Mouse (Mus musculus) embryonic facial prominence, embryonic 14.5 days (tissue): Measurements from ENCODE around the gene Palld. TPM values are rescaled to one million over a fixed set of nuclear protein-coding genes. Genes with fewer than 3 reads are reported as not detected.

Experiments used
- ATAC-seq: fragments of 200-750 bp; cut with Nextera tagmentation; 2 replicates; pipeline ENCODE4 v1.8.0; 2017; ENCODE audit warnings: low read depth, moderate number of reproducible peaks, moderate TSS enrichment
- DNase-seq: peaks from one replicate; pipeline ENCODE4 v3.0.0-alpha.2; 2015; ENCODE audit warnings: low spot score
- H3K27ac ChIP-seq: fragments of 300-500 bp; sonication (generic); replicated peaks from 2 replicates; pipeline ENCODE4 v1.5.1; 2014; ENCODE audit warnings: low read depth, mild to moderate bottlenecking, low read length, moderate library complexity
- H3K27me3 ChIP-seq: fragments of 300-500 bp; sonication (generic); replicated peaks from 2 replicates; pipeline ENCODE4 v1.6.1; 2014; ENCODE audit warnings: low read length; ENCODE audit not compliant: control insufficient read depth, insufficient read depth
- H3K36me3 ChIP-seq: fragments of 300-500 bp; sonication (generic); 2 replicates; pipeline ENCODE4 v1.6.1; 2014; ENCODE audit warnings: low read length, mixed read lengths; ENCODE audit not compliant: control insufficient read depth, insufficient read depth
- H3K4me1 ChIP-seq: fragments of 300-500 bp; sonication (generic); 2 replicates; pipeline ENCODE4 v1.6.1; 2014; ENCODE audit warnings: antibody characterized with exemption, low read length; ENCODE audit not compliant: control insufficient read depth, insufficient read depth
- H3K4me2 ChIP-seq: fragments of 300-500 bp; sonication (generic); 2 replicates; pipeline ENCODE4 v1.6.1; 2014; ENCODE audit warnings: low read depth, mild to moderate bottlenecking, low read length, moderate library complexity, mixed read lengths
- H3K4me3 ChIP-seq: fragments of 300-500 bp; sonication (generic); 2 replicates; pipeline ENCODE4 v1.5.1; 2014; ENCODE audit warnings: low read depth, mild to moderate bottlenecking, low read length
- H3K9ac ChIP-seq: fragments of 300-500 bp; sonication (generic); 2 replicates; pipeline ENCODE4 v1.6.1; 2014; ENCODE audit warnings: low read depth, mild to moderate bottlenecking, low read length, moderate library complexity, mixed read lengths
- H3K9me3 ChIP-seq: fragments of 300-500 bp; sonication (generic); 2 replicates; pipeline ENCODE4 v1.6.1; 2016; ENCODE audit warnings: low read length; ENCODE audit not compliant: control insufficient read depth
- WGBS: fragments of 180-500 bp; shearing (Covaris S2); extraction: QIAGEN DNeasy Blood & Tissue Kit; methylation state at CpG from one replicate; pipeline ENCODE4 v1.1.7; 2014; 5-methylcytosine and 5-hydroxymethylcytosine counted together
- polyA plus RNA-seq: library from polyadenylated mRNA; unstranded; fragments of >200 nt; fragmentation: Nextera tagmentation; extraction: Ambion mirVana; gene quantifications from 2 replicates; pipeline ENCODE4 v1.2.1, GENCODE M21; 2014

The Palld gene
- polyA plus RNA-seq, 1 experiment from 2014 or later: 96.3 TPM

GRCm38 (mm10) chr8:61776560-61776959 lies 125.9 kb downstream of the Palld start:
- WGBS: 29% methylated on average over 9 of the region's 9 CpGs
- peaks cover 16% of the 10 kb centered on the region for H3K4me1 ChIP-seq
- H3K9ac ChIP-seq: 0 out of 2 replicates have a peak overlapping the region, but pooled peaks have one; percentile 6
- no peaks in the 10 kb centered on the region for H3K27me3 ChIP-seq
- peak; percentile 33 for ATAC-seq
- DNase-seq: peak; percentile 67
- H3K4me3 ChIP-seq: no peak overlapping the region
- peak overlapping the region; percentile 6 for H3K27ac ChIP-seq
- no peaks in the 10 kb centered on the region for H3K36me3 ChIP-seq
- H3K4me2 ChIP-seq: peak overlapping the region; percentile 17
- no peaks in the 10 kb centered on the region for H3K9me3 ChIP-seq

GRCm38 (mm10) chr8:61775936-61776335 lies 126.6 kb downstream of the Palld start:
- Histone ChIP-seq H3K4me3 (no peak overlapping the region), H3K4me2 (no peak overlapping the region), H3K9me3 (no peaks in the 10 kb centered on the region), H3K27me3 (no peaks in the 10 kb centered on the region), H3K4me1 (peaks cover 16% of the 10 kb centered on the region), H3K36me3 (no peaks in the 10 kb centered on the region), H3K27ac (peak overlapping the region; percentile 6), H3K9ac (no peak overlapping the region)
- ATAC-seq: 0 out of 2 replicates have a peak, but pooled peaks have one; percentile 30
- peak; percentile 82 for DNase-seq
- 22% methylated on average over 6 of the region's 6 CpGs for WGBS

- DNase-seq: no peak
- peaks cover 20% of the 10 kb centered on the region for H3K4me1 ChIP-seq
- H3K9me3 ChIP-seq: no peaks in the 10 kb centered on the region
- no peak overlapping the region for H3K4me2 ChIP-seq
- H3K27me3 ChIP-seq: no peaks in the 10 kb centered on the region
- no peak overlapping the region for H3K9ac ChIP-seq
- H3K27ac ChIP-seq: no peak overlapping the region
- 91% methylated on average over 5 of the region's 5 CpGs for WGBS
- no peak overlapping the region for H3K4me3 ChIP-seq
- ATAC-seq: no peak
- no peaks in the 10 kb centered on the region for H3K36me3 ChIP-seq
These were observed 128.3 kb downstream of the Palld start for GRCm38 (mm10) chr8:61774161-61774560.

DNA sequence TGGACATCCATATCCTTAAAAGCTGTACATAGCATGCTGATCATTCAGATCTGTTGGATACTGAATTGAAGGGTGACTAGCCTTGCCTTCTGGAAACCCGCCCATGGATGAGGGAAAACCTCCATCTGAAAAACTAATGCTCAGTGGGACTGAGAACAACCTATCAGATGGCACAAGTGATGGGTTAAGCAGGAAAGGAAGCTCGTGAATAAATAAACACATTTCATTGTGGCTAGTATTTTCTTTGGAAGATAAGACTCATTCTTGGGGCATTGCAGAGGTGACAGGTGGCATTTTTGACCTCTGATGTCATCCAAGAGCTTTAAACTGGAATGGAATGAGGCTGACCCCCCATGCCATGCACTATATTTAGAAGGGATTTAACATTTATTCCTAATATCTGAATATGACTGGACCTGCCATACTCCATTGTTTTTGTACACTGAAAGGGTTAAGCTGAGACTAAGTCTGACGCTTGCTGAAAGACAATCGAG lies 128.8 kb downstream of the Palld start:
- no peak overlapping the region for H3K4me3 ChIP-seq
- no peak overlapping the region for H3K27ac ChIP-seq
- ATAC-seq: no peak
- H3K4me2 ChIP-seq: no peak overlapping the region
- WGBS: 52% methylated on average over 4 of the region's 4 CpGs
- no peaks in the 10 kb centered on the region for H3K9me3 ChIP-seq
- peaks cover 21% of the 10 kb centered on the region for H3K4me1 ChIP-seq
- H3K36me3 ChIP-seq: no peaks in the 10 kb centered on the region
- no peak overlapping the region for H3K9ac ChIP-seq
- H3K27me3 ChIP-seq: no peaks in the 10 kb centered on the region
- DNase-seq: no peak

DNA sequence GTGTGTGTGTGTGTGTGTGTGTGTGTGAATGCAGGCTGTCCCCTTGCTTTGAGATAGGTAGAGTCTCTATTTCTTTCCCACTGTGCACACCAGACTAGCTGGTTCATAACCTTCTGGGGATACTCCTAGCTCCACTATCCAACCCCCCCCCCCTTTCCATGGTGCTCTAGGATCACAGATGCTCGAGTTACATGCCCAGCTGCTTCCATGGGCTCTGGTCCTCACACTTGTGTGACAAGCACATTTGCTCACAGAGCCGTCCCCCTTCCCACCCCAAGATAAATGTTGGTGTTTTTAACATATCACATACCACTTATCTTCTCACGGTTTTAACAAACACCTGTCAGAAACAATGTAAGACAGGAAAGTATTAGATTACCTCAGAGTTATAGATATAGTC lies 131.2 kb downstream of the Palld start:
- H3K9ac ChIP-seq: no peak overlapping the region
- H3K4me2 ChIP-seq: no peak overlapping the region
- no peaks in the 10 kb centered on the region for H3K9me3 ChIP-seq
- ATAC-seq (peak; percentile 42; the same call in 1 of the 2 replicates), DNase-seq (no peak)
- no peak overlapping the region for H3K27ac ChIP-seq
- WGBS: 42% methylated on average over 3 of the region's 3 CpGs
- H3K4me3 ChIP-seq: no peak overlapping the region
- H3K36me3 ChIP-seq: no peaks in the 10 kb centered on the region
- H3K4me1 ChIP-seq: peaks cover 20% of the 10 kb centered on the region
- H3K27me3 ChIP-seq: no peaks in the 10 kb centered on the region

- DNase-seq (peak; percentile 69), ATAC-seq (no peak)
- peak overlapping the region; percentile 62 for H3K27ac ChIP-seq
- no peak overlapping the region for H3K4me2 ChIP-seq
- no peaks in the 10 kb centered on the region for H3K27me3 ChIP-seq
- H3K36me3 ChIP-seq: no peaks in the 10 kb centered on the region
- H3K9ac ChIP-seq: no peak overlapping the region
- 52% methylated on average over 5 of the region's 5 CpGs for WGBS
- peaks cover 14% of the 10 kb centered on the region for H3K4me1 ChIP-seq
- H3K9me3 ChIP-seq: no peaks in the 10 kb centered on the region
- H3K4me3 ChIP-seq: no peak overlapping the region
These were observed 133.1 kb downstream of the Palld start for GRCm38 (mm10) chr8:61769340-61769879.

- H3K27ac ChIP-seq: peak overlapping the region; percentile 94
- no peaks in the 10 kb centered on the region for H3K9me3 ChIP-seq
- peak overlapping the region; percentile 59 for H3K4me2 ChIP-seq
- WGBS: 11% methylated on average over 8 of the region's 8 CpGs
- no peaks in the 10 kb centered on the region for H3K27me3 ChIP-seq
- peaks cover 33% of the 10 kb centered on the region for H3K4me1 ChIP-seq
- H3K9ac ChIP-seq: peak overlapping the region; percentile 78
- DNase-seq (no peak), ATAC-seq (peak; percentile 58)
- H3K4me3 ChIP-seq: peak overlapping the region; percentile 68
- peaks cover 5% of the 10 kb centered on the region; the same call in 1 of the 2 replicates for H3K36me3 ChIP-seq
These were observed 142.3 kb downstream of the Palld start for GRCm38 (mm10) chr8:61760190-61760578.

- WGBS: under 1% methylated on average over 40 of the region's 44 CpGs
- peak; percentile 87 for ATAC-seq
- peaks cover 11% of the 10 kb centered on the region; the same call in 1 of the 2 replicates for H3K36me3 ChIP-seq
- H3K9ac ChIP-seq: peak overlapping the region; percentile 78
- H3K4me1 ChIP-seq: peaks cover 34% of the 10 kb centered on the region
- no peaks in the 10 kb centered on the region for H3K27me3 ChIP-seq
- no peaks in the 10 kb centered on the region for H3K9me3 ChIP-seq
- peak; percentile 73 for DNase-seq
- H3K4me3 ChIP-seq: peak overlapping the region; percentile 68
- peak overlapping the region; percentile 94 for H3K27ac ChIP-seq
- peak overlapping the region; percentile 59 for H3K4me2 ChIP-seq
These were observed 142.9 kb downstream of the Palld start for GRCm38 (mm10) chr8:61759327-61760189.
